Mouse (Mus musculus): ENCODE results near the gene CN725425.

CN725425 gene

DNA sequence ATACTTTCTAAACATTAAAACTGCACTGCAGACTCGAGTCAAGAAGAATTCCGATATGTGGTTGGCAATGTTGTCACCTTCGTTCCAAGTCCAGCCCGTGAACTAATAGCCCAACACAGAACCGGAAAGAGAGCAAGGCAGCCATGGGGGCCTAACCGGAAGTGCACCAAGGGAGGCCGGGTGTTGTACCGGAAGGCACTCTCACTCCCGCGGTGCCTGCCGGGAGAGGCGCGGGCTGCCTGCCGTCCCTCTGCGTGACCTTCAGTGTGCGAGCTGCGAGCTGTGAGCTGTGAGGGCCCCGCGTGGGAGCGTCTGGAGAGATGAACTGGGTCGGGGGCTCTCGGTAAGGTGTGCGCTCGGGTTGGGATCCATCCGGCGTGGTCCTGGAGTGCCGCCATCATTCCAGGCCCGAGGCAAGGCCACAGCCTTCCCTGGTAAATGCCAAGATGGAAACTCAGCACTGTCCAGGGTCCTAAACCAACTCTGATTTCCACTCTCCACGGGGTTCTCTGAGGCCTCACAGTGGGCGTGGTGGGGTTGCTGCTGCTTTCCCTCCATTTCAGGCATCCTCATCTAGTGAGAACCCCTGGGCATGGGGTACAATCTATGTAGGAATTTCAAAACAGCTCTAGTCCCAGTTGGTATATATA is at the start of gene CN725425:
Gene CN725425 (plus strand): TSS at position 239 of the 650 bp plus-strand sequence.
- DNase-seq (ENCODE audit: low spot score), result no peak

- DNase-seq (ENCODE audit: low spot score), result no peak
Observed at GRCm38 (mm10) chr15:91152592-91152991, 46.7 kb upstream of the CN725425 start.

DNA sequence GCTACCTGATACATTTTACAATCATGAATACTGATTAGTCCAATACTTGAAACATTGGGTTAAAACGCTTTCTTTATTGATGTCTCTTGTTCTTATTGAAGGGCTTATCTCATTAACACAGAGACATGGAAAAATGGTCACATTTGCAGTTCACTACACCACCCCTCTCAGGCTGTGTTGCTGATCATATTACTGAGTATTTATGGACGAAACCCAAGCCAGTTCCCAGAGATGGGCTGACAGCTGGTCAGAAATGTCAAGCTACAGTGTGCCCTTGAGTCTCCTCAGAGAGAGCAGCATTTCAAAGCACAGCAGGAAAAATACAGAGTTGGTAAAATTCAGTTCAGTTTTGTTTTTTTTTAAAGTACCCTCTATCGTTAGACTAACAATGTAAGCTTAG is 46.0 kb upstream of the CN725425 start:
- no peak for DNase-seq (ENCODE audit: low spot score)

- DNase-seq (ENCODE audit: low spot score), result no peak
Observed at GRCm38 (mm10) chr15:91161153-91161552, 38.1 kb upstream of the CN725425 start.

GRCm38 (mm10) chr15:91163454-91163853 is 35.8 kb upstream of the CN725425 start:
- DNase-seq (ENCODE audit: low spot score), result no peak

DNA sequence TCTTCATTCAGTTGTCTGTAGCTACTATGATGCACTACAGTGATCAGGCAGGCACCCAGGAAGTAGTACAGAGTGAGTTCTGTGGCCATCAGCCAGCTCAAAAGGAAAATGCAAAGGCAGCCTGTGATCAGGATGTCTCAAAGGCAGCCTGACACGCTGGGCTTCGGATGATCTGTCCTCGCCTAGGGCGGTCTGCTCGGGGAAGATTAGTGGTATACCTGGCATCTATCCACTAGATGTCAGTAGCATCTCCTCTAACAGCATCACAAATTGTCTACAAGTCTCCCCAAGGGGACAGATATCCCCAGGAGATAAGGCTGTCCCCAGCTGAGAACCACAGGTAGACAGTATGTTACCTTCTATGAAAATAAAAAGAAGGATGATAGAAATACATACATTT is 34.3 kb upstream of the CN725425 start:
- no peak for DNase-seq (ENCODE audit: low spot score)

GRCm38 (mm10) chr15:91167850-91168562 is 31.3 kb upstream of the CN725425 start:
- DNase-seq (ENCODE audit: low spot score), result no peak

DNA sequence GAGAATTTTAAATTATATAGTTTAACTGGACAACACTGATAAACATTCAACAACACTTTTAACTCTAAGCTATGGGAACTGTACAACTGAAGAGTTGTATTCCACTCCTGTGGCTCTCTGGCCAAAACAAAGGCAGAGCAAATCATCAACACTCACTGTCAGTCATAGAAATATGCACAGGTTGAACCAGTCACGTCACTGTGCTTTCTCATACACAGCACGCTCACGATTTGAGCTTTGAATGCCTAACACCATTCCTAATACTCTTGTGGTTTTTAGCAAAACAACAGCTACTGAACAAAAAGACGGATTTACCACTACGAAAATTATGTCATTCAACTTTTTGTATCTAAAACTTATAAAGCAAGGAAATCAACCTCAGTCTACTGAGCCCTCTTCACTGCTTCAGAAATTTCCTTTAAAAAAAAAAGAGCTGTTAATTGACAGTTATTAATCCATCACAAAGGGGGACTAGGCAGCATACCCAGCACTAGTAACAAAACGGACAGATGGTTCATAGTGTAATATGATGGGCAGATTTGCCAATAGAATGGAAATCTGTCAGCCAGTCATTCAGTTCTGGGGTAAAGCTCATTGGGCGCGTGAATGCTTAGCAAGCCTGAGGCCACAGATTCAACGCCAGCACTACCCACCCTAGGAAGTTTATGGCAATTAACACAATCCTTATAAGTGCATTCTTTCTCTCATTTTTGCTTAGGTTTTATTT is 28.5 kb upstream of the CN725425 start:
- no peak for DNase-seq (ENCODE audit: low spot score)

DNA sequence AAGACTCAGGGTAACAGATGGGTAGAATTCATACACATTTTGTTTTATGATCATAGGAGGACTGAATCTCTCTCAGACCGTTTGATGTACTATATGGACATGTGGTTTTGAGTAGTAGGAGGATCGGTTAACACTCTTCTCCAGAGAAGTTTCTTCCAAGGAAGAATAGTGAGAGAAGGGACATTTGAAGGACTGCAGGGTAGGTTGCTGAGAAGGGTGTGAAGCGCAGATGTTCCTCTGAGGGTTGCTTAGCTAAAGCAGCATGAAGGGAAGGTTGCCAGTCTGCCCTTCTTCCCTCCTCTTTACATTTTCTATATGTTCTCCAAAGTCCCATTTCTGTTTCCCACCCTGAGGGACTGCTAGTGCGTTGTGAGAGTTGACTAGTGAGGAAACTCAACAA is 28.0 kb upstream of the CN725425 start:
- DNase-seq (ENCODE audit: low spot score), result no peak

- DNase-seq (ENCODE audit: low spot score), result no peak
Observed at GRCm38 (mm10) chr15:91172193-91172592, 27.1 kb upstream of the CN725425 start.

GRCm38 (mm10) chr15:91178656-91179314 is 20.5 kb upstream of the CN725425 start:
- DNase-seq (ENCODE audit: low spot score), result no peak

- no peak for DNase-seq (ENCODE audit: low spot score)
Observed at GRCm38 (mm10) chr15:91179911-91180622, 19.2 kb upstream of the CN725425 start.

DNA sequence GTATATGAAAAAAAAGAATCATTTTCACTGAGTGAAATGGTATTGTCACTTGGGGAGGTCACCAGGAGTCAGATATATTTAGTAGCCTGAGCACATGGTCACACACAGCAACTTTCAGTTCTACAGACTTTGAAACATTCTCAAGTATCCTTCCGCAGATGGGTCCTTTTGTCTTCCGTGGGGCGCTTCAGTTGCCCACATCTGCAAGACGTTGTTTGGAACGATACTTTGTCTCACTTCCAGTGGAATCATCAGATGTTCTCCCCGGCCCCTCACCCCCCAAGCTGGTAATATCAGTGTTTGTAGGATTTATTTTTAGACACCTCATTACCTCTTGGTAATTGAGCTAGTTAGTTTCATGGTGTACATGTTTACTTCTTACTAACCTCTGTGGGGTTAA is 12.9 kb upstream of the CN725425 start:
- DNase-seq (ENCODE audit: low spot score), result no peak

DNA sequence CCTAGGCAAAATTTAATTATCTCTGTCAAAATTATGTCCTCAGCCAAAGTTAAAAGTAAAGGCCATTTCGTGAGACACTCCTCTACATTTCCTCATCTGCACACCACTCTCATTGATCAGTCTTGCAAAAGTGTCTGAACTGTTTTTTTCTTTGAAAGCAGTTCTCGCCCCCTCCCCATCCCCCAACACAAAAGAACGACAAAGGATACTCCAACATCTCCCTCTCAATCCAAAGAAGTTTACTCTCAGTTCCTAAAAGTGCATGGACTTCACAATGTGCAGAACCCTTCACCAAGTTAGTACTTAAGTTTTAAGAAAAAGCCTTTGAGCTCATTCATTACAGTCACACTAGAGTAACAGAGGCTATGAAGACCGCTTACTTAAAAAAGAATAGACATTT is 9.3 kb upstream of the CN725425 start:
- DNase-seq (ENCODE audit: low spot score), result no peak

DNA sequence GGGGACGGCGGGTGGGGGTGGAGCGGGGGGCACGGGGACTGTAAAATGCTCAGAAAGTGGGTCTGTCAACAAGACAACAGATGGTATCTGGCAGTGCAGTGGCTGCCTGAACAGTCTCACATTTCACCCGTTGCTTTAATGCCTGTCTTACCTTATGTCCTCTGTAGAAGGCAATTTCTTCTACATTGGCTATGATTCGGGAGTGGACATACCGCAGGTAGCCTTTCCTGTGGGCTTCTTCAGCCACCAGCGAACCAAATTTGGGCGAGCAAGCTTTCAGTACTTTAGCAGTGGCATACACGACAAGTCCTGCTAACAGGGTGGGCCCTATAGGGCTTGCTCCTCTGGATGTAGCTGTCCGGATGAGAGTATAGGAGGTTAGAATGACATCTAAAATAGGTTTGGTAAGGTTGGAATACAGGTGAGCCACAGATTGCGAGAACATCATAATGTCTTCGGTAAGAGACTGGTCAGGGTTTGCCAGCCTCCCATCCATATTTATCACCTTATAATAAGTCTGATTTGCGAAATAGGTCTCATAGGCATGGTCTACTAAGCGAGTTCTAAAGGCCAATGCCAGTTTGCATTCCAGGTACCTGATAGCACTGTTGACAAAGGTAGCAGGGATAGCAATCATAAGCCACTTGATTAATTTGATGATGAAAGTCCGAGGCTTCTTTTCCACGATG is 8.6 kb upstream of the CN725425 start:
- no peak for DNase-seq (ENCODE audit: low spot score)

DNA sequence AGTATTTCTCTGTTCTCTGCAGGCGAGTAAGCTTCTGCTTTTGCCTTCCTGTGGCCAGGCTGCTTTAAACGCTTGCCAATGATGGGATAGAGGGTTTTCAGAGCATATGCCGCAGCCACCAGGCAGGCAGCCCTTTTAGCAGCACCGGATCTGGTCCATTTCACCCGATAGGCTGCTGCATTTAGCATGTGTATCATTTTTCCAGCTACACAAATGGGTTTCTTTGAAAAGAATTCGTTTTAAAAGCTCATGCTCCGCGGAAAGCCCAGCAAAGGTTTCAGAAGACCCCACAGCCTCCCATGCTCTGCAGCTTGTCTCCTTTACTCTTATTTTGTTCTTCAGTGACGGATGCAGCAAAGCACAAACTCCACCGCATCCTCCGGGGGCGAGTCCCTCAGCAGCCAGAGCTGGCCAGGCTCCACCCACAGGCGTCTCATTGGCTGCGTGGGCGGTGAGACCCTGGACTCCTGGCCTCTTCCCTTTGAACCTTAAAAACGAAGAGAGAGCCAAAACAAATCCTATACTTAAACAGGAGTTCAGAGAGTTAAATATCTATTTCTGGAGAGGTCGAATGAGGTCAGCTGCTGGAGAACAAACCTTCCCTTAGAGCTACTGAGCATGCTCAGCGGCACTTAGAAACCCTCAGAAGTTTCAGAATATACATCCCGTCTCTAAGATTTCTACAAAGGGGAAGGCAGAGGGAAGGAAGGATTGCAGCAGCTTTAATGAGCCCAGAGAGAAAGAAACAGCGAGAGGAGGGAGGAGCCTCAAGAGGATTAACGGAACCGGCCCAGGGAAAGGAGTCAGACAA is 7.7 kb upstream of the CN725425 start, which contains the start of gene Abcd2:
Gene Abcd2 (minus strand): TSS at position 388 of the 811 bp plus-strand sequence.
- DNase-seq (ENCODE audit: low spot score), result peak; percentile 36

DNA sequence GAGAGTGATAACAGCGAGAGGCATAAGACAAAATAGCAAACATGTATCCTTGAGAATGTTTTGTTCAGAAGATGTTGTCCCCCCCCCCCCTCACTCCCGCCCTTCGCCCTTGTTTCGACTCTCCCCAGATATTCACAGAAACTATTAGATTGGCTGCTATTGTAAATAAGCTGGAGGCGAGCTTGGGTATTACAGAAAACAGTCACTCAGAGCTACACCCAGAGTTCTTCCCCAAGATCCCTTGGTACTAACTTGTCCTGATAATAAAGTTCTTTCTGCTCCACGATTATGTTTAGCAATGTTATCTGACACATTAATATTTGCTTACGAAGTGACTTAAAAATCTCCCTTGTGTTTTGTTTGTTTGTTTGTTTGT is 7.1 kb upstream of the CN725425 start:
- DNase-seq (ENCODE audit: low spot score), result no peak

- no peak for DNase-seq (ENCODE audit: low spot score)
Observed at GRCm38 (mm10) chr15:91200833-91201232, 1.5 kb downstream of the CN725425 start.

DNA sequence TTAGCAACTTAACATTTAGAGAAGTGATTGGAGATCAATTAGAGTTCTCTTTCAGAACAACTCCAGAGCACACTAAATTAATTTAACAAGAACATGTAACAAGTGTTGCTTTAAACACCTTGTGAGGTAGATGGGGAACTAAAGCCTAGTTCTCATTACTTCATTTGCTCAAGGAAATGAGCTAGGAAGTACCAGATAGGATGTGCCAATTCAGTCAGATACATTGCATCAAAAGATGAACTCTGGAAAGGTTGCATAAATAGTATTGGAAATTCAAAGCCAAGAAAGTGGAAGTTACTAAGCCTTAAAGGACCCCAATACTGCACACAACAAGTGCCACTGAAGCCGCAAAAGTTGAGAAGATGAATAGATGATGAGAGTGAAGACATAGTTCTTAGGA is 3.2 kb downstream of the CN725425 start:
- DNase-seq (ENCODE audit: low spot score), result no peak

DNA sequence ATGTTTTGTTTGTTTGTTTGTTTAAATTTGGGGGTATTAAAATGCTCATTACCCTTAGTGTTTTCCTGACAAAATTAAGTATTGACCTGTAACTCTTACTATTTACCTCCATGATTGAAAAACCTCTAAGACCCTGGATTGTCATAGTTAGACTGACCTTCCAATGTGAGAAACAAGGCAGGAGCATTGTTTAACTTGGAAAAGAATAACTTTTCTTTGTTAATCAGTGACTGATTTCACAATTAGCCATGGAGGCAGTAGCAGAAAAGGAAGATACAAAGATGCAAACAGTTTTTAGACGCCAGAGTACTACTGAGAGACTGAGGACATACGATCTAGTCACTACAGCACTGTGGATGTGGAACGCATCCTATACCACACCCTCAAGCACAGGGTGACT is 4.2 kb downstream of the CN725425 start:
- no peak for DNase-seq (ENCODE audit: low spot score)
